Mouse (Mus musculus) frontal cortex, postnatal 36 days (tissue): ENCODE results near the gene Slc29a3.

Source experiments
- DNase-seq, 2 experiments: peaks; one replicate each; pipeline ENCODE4 v3.0.0; 2022; ENCODE audit warnings: low spot score in 2 of 2

The Slc29a3 gene

GRCm38 (mm10) chr10:60670166-60670565 lies 82.4 kb downstream of the Slc29a3 start:
- no peak for DNase-seq

- no peak for DNase-seq
Observed at GRCm38 (mm10) chr10:60668591-60668990, 84.0 kb downstream of the Slc29a3 start.
